Mouse (Mus musculus): ENCODE measurements at regions not wholly inside any gene's neighbourhood (a gene's known extent, or its start where the extent isn't known, plus 50 kb on each side); places are given as distances from the start of the nearest gene placed in this dataset.

GRCm38 (mm10) chr13:39226829-39227228 lies 266.2 kb upstream of the Slc35b3 start:
- intact Hi-C loops (cut with DNase I), result no loop called here
- DNase-seq (ENCODE audit: low spot score in 2 of 2), result no peak

- intact Hi-C loops (cut with DNase I), result no loop called here
- DNase-seq (ENCODE audit: low spot score in 2 of 2), result no peak
Observed at GRCm38 (mm10) chr13:39225651-39226050, 265.0 kb upstream of the Slc35b3 start.

- no peak for DNase-seq (ENCODE audit: low spot score in 2 of 2)
- intact Hi-C loops (cut with DNase I), result no loop called here
Observed at GRCm38 (mm10) chr13:39211076-39211475, 250.4 kb upstream of the Slc35b3 start.

- peak; percentile 3 to 6 for DNase-seq (ENCODE audit: low spot score in 2 of 2)
- intact Hi-C loops (cut with DNase I), result loop anchor here (5.0 to 10.0 kb wide), 3 partner anchors 251 to 1564 kb away; no protein-coding TSS in a partner anchor
Observed at GRCm38 (mm10) chr13:39183715-39184179, 223.1 kb upstream of the Slc35b3 start.

GRCm38 (mm10) chr13:39161980-39162379 lies 201.3 kb upstream of the Slc35b3 start:
- intact Hi-C loops (cut with DNase I), result no loop called here
- no peak for DNase-seq (ENCODE audit: low spot score in 2 of 2)

GRCm38 (mm10) chr13:39127942-39128341 lies 167.3 kb upstream of the Slc35b3 start:
- DNase-seq (ENCODE audit: low spot score in 2 of 2), result no peak
- intact Hi-C loops (cut with DNase I), result no loop called here

GRCm38 (mm10) chr13:39092058-39092457 lies 131.4 kb upstream of the Slc35b3 start:
- intact Hi-C loops (cut with DNase I), result no loop called here

DNA sequence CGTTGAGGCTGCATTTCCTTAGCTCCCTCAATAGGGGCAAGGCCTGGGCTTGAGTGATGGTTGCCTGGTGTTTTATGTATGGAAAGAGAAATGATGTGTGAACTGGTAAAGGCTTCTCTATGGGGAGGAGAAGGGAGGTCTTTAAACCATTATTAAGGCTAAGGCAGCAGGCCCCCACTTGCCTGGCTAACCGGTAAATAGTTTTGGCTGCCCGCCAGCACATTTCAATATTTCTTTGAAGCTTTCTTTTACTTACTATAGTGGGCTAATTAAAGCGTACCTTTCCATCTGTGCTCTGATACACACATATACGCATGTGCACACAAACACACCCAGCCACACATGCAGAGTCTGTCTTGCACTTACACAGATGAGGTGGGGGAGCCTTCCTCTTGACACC lies 123.9 kb upstream of the Slc35b3 start:
- intact Hi-C loops (cut with DNase I), result no loop called here
- no peak for DNase-seq (ENCODE audit: low spot score in 2 of 2)

More at GRCm38 (mm10) chr13:39092058-39092457, 131.4 kb upstream of the Slc35b3 start:
- DNase-seq (ENCODE audit: low spot score in 2 of 2), result no peak

- intact Hi-C loops (cut with DNase I), result no loop called here
- no peak for DNase-seq (ENCODE audit: low spot score in 2 of 2)
Observed at GRCm38 (mm10) chr13:39074211-39074610, 113.5 kb upstream of the Slc35b3 start.

- intact Hi-C loops (cut with DNase I), result no loop called here
- no peak for DNase-seq (ENCODE audit: low spot score in 2 of 2)
Observed at GRCm38 (mm10) chr13:39032263-39032662, 71.6 kb upstream of the Slc35b3 start.

DNA sequence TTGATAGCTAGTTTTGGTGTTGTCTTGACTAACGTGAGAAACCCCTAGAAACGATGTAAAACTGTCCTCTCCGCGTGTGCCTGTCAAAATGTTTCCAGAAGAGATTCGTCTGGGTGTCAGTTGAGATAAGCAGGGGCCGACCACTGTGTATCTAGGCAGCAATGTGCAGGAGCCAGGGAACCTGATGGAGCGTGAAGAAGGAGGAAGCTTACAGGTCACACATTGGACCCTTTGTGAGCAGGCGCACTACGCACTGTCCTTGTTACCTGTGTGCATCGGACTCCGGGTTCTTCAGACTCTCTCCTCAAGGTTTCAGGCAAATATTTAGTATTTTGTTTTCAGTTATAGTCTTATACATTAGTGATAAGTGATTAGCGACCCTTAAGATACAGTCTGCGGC lies 59.5 kb upstream of the Slc35b3 start:
- no peak for DNase-seq (ENCODE audit: low spot score in 2 of 2)
- intact Hi-C loops (cut with DNase I), result no loop called here

- intact Hi-C loops (cut with DNase I), result loop anchor here (5.0 kb wide), 1 partner anchor 154 kb away; no protein-coding TSS in a partner anchor
- DNase-seq (ENCODE audit: low spot score in 2 of 2), result peak; percentile 66 to 73
Observed at GRCm38 (mm10) chr13:39011696-39012095, 51.0 kb upstream of the Slc35b3 start.
